Mouse (Mus musculus) kidney, embryonic 16.5 days (tissue): ENCODE measurements around the gene Emx2. TPM values are rescaled to one million over a fixed set of nuclear protein-coding genes. Genes with fewer than 3 reads are reported as not detected.

Experiments used
- ATAC-seq: fragments of 200-750 bp; cut with Nextera tagmentation; 2 replicates; pipeline ENCODE4 v1.8.0; 2017; ENCODE audit warnings: moderate TSS enrichment; ENCODE audit not compliant: low FRiP score, low TSS enrichment
- H3K27ac ChIP-seq: fragments of 300-500 bp; sonication (generic); 2 replicates; pipeline ENCODE4 v1.5.1; 2014; ENCODE audit warnings: low read length
- H3K27me3 ChIP-seq: fragments of 300-500 bp; sonication (generic); 2 replicates; pipeline ENCODE4 v1.6.1; 2014; ENCODE audit warnings: low read length, control low read depth, mixed read lengths; ENCODE audit not compliant: insufficient read depth
- H3K36me3 ChIP-seq: fragments of 300-500 bp; sonication (generic); 2 replicates; pipeline ENCODE4 v1.6.1; 2014; ENCODE audit warnings: low read length, control low read depth, mixed read lengths; ENCODE audit not compliant: insufficient read depth
- H3K4me1 ChIP-seq: fragments of 300-500 bp; sonication (generic); 2 replicates; pipeline ENCODE4 v1.6.1; 2014; ENCODE audit warnings: low read length, control low read depth, mixed read lengths; ENCODE audit not compliant: insufficient read depth
- H3K4me2 ChIP-seq: fragments of 300-500 bp; sonication (generic); replicated peaks from 2 replicates; pipeline ENCODE4 v1.6.1; 2014; ENCODE audit warnings: low read depth, low read length
- H3K4me3 ChIP-seq: fragments of 300-500 bp; sonication (generic); 2 replicates; pipeline ENCODE4 v1.5.1; 2014; ENCODE audit warnings: mild to moderate bottlenecking, low read length
- H3K9ac ChIP-seq: fragments of 300-500 bp; sonication (generic); replicated peaks from 2 replicates; pipeline ENCODE4 v1.6.1; 2014; ENCODE audit warnings: low read length
- H3K9me3 ChIP-seq: fragments of 300-500 bp; sonication (generic); 2 replicates; pipeline ENCODE4 v1.6.1; 2016; ENCODE audit warnings: low read length, control low read depth
- WGBS: fragments of 180-500 bp; shearing (Covaris S2); extraction: QIAGEN DNeasy Blood & Tissue Kit; methylation state at CpG from one replicate; pipeline ENCODE4 v1.1.7; 2014; 5-methylcytosine and 5-hydroxymethylcytosine counted together
- polyA plus RNA-seq: library from polyadenylated mRNA; unstranded; fragments of >200 nt; fragmentation: Nextera tagmentation; extraction: Ambion mirVana; gene quantifications from 2 replicates; pipeline ENCODE4 v1.2.1, GENCODE M21; 2015

The Emx2 gene
- polyA plus RNA-seq, result 29.7 and 38.1 TPM in 2 replicates

GRCm38 (mm10) chr19:59457951-59458742 lies at the start of gene Emx2:
Gene Emx2, plus strand, starts transcription at chr19:59458372.
- H3K36me3 ChIP-seq, result no peaks in the 10 kb centered on the region
- H3K4me2 ChIP-seq, result peak within 1 kb of the TSS; percentile 55
- peak; percentile 72 for ATAC-seq
- peak within 1 kb of the TSS; percentile 98 for H3K27ac ChIP-seq
- H3K9me3 ChIP-seq, result no peaks in the 10 kb centered on the region
- peaks cover 7% of the 10 kb centered on the region; the same call in 1 of the 2 replicates for H3K4me1 ChIP-seq
- peaks cover 81% of the 10 kb centered on the region for H3K27me3 ChIP-seq
- peak within 1 kb of the TSS; percentile 70 for H3K4me3 ChIP-seq
- peak within 1 kb of the TSS; percentile 92 for H3K9ac ChIP-seq
- under 1% methylated on average over 51 of the region's 58 CpGs for WGBS

GRCm38 (mm10) chr19:59414128-59414527 lies 44.0 kb upstream of the Emx2 start:
- no peak overlapping the region for H3K4me2 ChIP-seq
- WGBS, result 61% methylated on average over 5 of the region's 5 CpGs
- no peak overlapping the region for H3K9ac ChIP-seq
- H3K4me1 ChIP-seq, result no peaks in the 10 kb centered on the region
- H3K36me3 ChIP-seq, result no peaks in the 10 kb centered on the region
- H3K27ac ChIP-seq, result no peak overlapping the region
- H3K4me3 ChIP-seq, result no peak overlapping the region
- no peak for ATAC-seq
- no peaks in the 10 kb centered on the region for H3K9me3 ChIP-seq
- no peaks in the 10 kb centered on the region for H3K27me3 ChIP-seq

- Histone ChIP-seq H3K36me3 (no peaks in the 10 kb centered on the region), H3K4me2 (peak overlapping the region; percentile 24; the same call in 1 of the 2 replicates), H3K27me3 (no peaks in the 10 kb centered on the region), H3K4me3 (no peak overlapping the region), H3K27ac (no peak overlapping the region), H3K4me1 (no peaks in the 10 kb centered on the region), H3K9me3 (no peaks in the 10 kb centered on the region), H3K9ac (no peak overlapping the region)
- WGBS, result 2% methylated on average over 15 of the region's 15 CpGs
- peak; percentile 15; the same call in 1 of the 2 replicates for ATAC-seq
Observed at GRCm38 (mm10) chr19:59418024-59418423, 40.1 kb upstream of the Emx2 start.

GRCm38 (mm10) chr19:59418671-59419070 lies 39.5 kb upstream of the Emx2 start:
- H3K9me3 ChIP-seq, result no peaks in the 10 kb centered on the region
- no peaks in the 10 kb centered on the region for H3K36me3 ChIP-seq
- H3K4me1 ChIP-seq, result peaks cover 5% of the 10 kb centered on the region
- H3K27me3 ChIP-seq, result no peaks in the 10 kb centered on the region
- no peak for ATAC-seq
- H3K27ac ChIP-seq, result no peak overlapping the region
- no peak overlapping the region for H3K4me3 ChIP-seq
- H3K4me2 ChIP-seq, result no peak overlapping the region
- WGBS, result 49% methylated on average over 6 of the region's 6 CpGs
- no peak overlapping the region for H3K9ac ChIP-seq

- no peak for ATAC-seq
- no peaks in the 10 kb centered on the region for H3K27me3 ChIP-seq
- peak overlapping the region; percentile 26; the same call in 1 of the 2 replicates for H3K4me3 ChIP-seq
- H3K4me2 ChIP-seq, result peak overlapping the region; percentile 37
- no peak overlapping the region for H3K27ac ChIP-seq
- no peaks in the 10 kb centered on the region for H3K9me3 ChIP-seq
- 14% methylated on average over 8 of the region's 8 CpGs for WGBS
- peaks cover 11% of the 10 kb centered on the region for H3K4me1 ChIP-seq
- H3K9ac ChIP-seq, result 0 out of 2 replicates have a peak overlapping the region, but pooled peaks have one; percentile 9
- H3K36me3 ChIP-seq, result no peaks in the 10 kb centered on the region
Observed at GRCm38 (mm10) chr19:59422393-59422792, 35.8 kb upstream of the Emx2 start.

- no peak overlapping the region for H3K27ac ChIP-seq
- 30% methylated on average over 6 of the region's 6 CpGs for WGBS
- H3K36me3 ChIP-seq, result peaks cover 7% of the 10 kb centered on the region
- H3K4me1 ChIP-seq, result peaks cover 11% of the 10 kb centered on the region
- ATAC-seq, result 0 out of 2 replicates have a peak, but pooled peaks have one; percentile 19
- H3K4me2 ChIP-seq, result peak overlapping the region; percentile 2; the same call in 1 of the 2 replicates
- H3K27me3 ChIP-seq, result no peaks in the 10 kb centered on the region
- peaks cover 7% of the 10 kb centered on the region for H3K9me3 ChIP-seq
- H3K4me3 ChIP-seq, result no peak overlapping the region
- H3K9ac ChIP-seq, result no peak overlapping the region
Observed at GRCm38 (mm10) chr19:59423685-59424084, 34.5 kb upstream of the Emx2 start.

GRCm38 (mm10) chr19:59424975-59425374 lies 33.2 kb upstream of the Emx2 start:
- Histone ChIP-seq H3K9me3 (peaks cover 9% of the 10 kb centered on the region), H3K36me3 (peaks cover 15% of the 10 kb centered on the region), H3K4me3 (no peak overlapping the region), H3K9ac (no peak overlapping the region), H3K4me2 (no peak overlapping the region), H3K27me3 (no peaks in the 10 kb centered on the region), H3K27ac (no peak overlapping the region), H3K4me1 (peaks cover 11% of the 10 kb centered on the region)
- 87% methylated on average over 7 of the region's 7 CpGs for WGBS
- no peak for ATAC-seq

GRCm38 (mm10) chr19:59432286-59432685 lies 25.9 kb upstream of the Emx2 start:
- ATAC-seq, result no peak
- peaks cover 9% of the 10 kb centered on the region for H3K4me1 ChIP-seq
- peaks cover 15% of the 10 kb centered on the region for H3K36me3 ChIP-seq

GRCm38 (mm10) chr19:59450561-59451135 lies 7.5 kb upstream of the Emx2 start:
- Histone ChIP-seq H3K4me2 (peak overlapping the region; percentile 44), H3K4me3 (peak overlapping the region; percentile 27; the same call in 1 of the 2 replicates), H3K27me3 (peaks cover 71% of the 10 kb centered on the region), H3K36me3 (no peaks in the 10 kb centered on the region), H3K27ac (no peak overlapping the region), H3K4me1 (peaks cover 20% of the 10 kb centered on the region; the same call in 1 of the 2 replicates), H3K9ac (no peak overlapping the region), H3K9me3 (no peaks in the 10 kb centered on the region)
- 12% methylated on average over 14 of the region's 14 CpGs for WGBS
- no peak for ATAC-seq

More at GRCm38 (mm10) chr19:59432286-59432685, 25.9 kb upstream of the Emx2 start:
- Histone ChIP-seq H3K27ac (no peak overlapping the region), H3K9ac (no peak overlapping the region), H3K9me3 (peaks cover 9% of the 10 kb centered on the region), H3K4me2 (no peak overlapping the region), H3K4me3 (no peak overlapping the region), H3K27me3 (no peaks in the 10 kb centered on the region)
- 28% methylated on average over 6 of the region's 6 CpGs for WGBS
